Mouse (Mus musculus): ENCODE results near the gene Olfr692. TPM values are rescaled to one million over a fixed set of nuclear protein-coding genes. Genes with fewer than 3 reads are reported as not detected.
"Not testable (repeated sequence)": the region's sequence is repeated elsewhere in the genome, so short reads cannot be mapped to it uniquely, and the experiment has no call there.

Gene Olfr692
- polyA plus RNA-seq, 1 experiment from 2014 or later = not detected

DNA sequence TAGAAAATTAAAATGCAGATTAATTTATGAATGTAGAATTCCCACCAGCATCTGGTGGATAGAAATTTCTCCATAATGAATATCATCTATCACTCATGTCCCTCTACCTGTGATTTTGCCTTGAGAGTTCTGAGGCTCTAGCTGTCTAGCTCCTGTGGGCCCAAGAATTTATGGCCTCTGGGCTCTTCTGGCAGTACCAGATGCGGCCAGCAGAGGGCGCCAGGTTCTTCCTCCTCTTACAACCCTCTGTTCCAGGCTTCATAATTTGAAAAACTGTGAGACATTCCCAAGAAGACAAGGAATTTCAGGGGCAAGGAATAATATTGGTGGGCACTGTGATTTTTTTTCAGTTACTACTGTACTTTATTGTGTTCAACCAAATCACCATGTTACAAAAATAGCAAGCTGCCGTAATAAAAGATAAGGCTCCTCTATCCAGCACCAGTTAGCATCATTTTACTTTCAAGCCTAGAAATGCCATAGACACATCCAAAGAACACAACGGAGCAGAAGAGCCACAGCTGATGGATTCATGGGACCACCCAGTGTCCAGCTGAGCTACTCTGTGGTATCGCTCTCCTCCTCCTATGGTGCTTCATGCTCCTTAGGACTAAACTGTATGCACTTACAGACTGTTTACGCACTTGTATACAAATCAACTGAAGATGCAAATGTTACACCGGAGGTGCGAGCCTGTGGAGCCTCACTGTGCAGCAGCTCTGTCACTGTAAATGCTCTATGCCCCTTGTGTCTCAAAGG lies 44.0 kb downstream of the Olfr692 start:
- H3K9me3 ChIP-seq; H3K27me3 ChIP-seq; H3K36me3 ChIP-seq; H3K27ac ChIP-seq; H3K9ac ChIP-seq (replicated peaks); H3K4me2 ChIP-seq (replicated peaks); H3K4me3 ChIP-seq (replicated peaks); H3K4me1 ChIP-seq (replicated peaks): not testable (repeated sequence)
- 57% methylated on average over 8 of the region's 8 CpGs for WGBS
- ATAC-seq = peak; percentile 51; the same call in 1 of the 2 replicates

DNA sequence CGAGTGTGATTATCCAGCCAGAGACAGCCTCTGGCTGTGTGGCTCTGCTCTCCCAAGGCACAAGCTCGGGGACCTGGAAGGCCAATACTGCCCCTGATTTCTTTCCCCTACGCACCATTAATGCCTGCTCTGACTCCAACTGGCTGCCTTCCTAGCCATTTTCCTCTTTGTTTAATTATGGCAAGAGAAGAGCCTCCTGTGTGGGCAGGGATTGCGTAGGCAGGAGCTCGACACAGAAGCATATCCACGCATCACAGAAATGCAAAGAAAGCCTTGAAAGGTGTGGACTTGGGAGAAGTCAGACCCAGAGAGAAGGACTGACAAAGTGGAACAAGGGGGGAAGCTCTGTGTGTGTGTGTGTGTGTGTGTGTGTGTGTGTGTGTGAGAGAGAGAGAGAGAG lies 46.4 kb downstream of the Olfr692 start:
- 70% methylated on average over 6 of the region's 6 CpGs for WGBS
- no peak for ATAC-seq
- no peaks in the 10 kb centered on the region for H3K4me1 ChIP-seq (replicated peaks)
- H3K4me2 ChIP-seq (replicated peaks) = no peak overlapping the region
- H3K4me3 ChIP-seq (replicated peaks) = no peak overlapping the region
- no peaks in the 10 kb centered on the region for H3K36me3 ChIP-seq
- peaks cover 4% of the 10 kb centered on the region; the same call in 1 of the 2 replicates for H3K27me3 ChIP-seq
- H3K9me3 ChIP-seq = no peaks in the 10 kb centered on the region
- no peak overlapping the region for H3K9ac ChIP-seq (replicated peaks)
- H3K27ac ChIP-seq = no peak overlapping the region

DNA sequence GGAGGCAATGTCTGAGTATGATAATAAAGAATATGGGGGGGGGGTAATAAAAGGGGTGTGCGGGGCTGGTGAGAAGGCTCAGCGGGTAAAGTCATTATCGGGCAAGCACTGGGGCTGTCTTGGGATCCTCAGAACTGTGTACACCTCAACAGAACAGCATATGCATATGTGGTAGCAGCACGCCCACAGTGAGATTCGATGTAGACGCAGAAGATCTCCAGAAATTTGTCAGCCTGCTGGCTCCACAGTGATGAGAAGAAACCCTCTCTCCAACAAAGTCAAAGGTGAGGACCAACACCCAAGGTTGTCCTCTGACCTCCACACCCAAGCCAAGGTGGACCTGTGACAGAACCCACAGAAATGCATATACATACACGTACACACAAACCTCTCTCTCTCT lies 48.5 kb downstream of the Olfr692 start:
- H3K4me3 ChIP-seq (replicated peaks) = no peak overlapping the region
- H3K4me2 ChIP-seq (replicated peaks) = no peak overlapping the region
- H3K9me3 ChIP-seq = no peaks in the 10 kb centered on the region
- no peak overlapping the region for H3K27ac ChIP-seq
- no peaks in the 10 kb centered on the region for H3K4me1 ChIP-seq (replicated peaks)
- no peak overlapping the region for H3K9ac ChIP-seq (replicated peaks)
- H3K36me3 ChIP-seq = no peaks in the 10 kb centered on the region
- ATAC-seq = no peak
- 93% methylated on average over 7 of the region's 7 CpGs for WGBS
- H3K27me3 ChIP-seq = no peaks in the 10 kb centered on the region

DNA sequence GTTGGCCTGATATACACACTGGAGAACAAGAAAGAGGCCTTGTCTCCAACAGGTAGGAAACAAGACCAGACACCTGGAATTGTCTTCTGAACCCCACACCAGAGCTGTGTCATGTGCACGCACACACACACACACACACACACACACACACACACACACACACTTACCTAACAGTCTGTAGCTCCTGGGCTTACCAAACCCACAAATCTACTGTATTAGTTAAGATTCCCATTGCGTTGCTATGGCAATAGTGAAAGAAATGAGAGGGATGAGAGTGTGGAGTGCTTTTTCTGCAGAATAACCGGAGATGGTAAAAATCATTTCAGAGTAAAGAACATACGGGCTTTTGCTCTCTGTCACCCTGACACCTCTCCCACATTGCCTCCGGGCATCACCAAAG lies 50.1 kb downstream of the Olfr692 start:
- ATAC-seq = no peak
- no peaks in the 10 kb centered on the region for H3K36me3 ChIP-seq
- H3K4me1 ChIP-seq (replicated peaks) = no peaks in the 10 kb centered on the region
- no peak overlapping the region for H3K4me2 ChIP-seq (replicated peaks)
- H3K9me3 ChIP-seq = no peaks in the 10 kb centered on the region
- no peak overlapping the region for H3K9ac ChIP-seq (replicated peaks)
- 0 out of 2 replicates have a peak, but pooled peaks cover 4% of the 10 kb centered on the region for H3K27me3 ChIP-seq
- 81% methylated on average over 5 of the region's 5 CpGs for WGBS
- H3K4me3 ChIP-seq (replicated peaks) = no peak overlapping the region
- H3K27ac ChIP-seq = no peak overlapping the region

Other genes starting within 250 kb of the Olfr692 start
- gene Olfr683, start 221.2 kb upstream of the Olfr692 start, polyA plus RNA-seq (2015; fragmentation: Nextera tagmentation; extraction: Ambion mirVana) = not detected in 2 replicates
- not detected in 2 replicates for gene Olfr684, start 204.6 kb upstream of the Olfr692 start, polyA plus RNA-seq (2015; fragmentation: Nextera tagmentation; extraction: Ambion mirVana)
- gene Olfr685, start 182.2 kb upstream of the Olfr692 start, polyA plus RNA-seq (2015; fragmentation: Nextera tagmentation; extraction: Ambion mirVana) = not detected in 2 replicates
- not detected in 2 replicates for gene Olfr686, start 160.7 kb upstream of the Olfr692 start, polyA plus RNA-seq (2015; fragmentation: Nextera tagmentation; extraction: Ambion mirVana)
- gene Olfr688, start 80.1 kb upstream of the Olfr692 start, polyA plus RNA-seq (2015; fragmentation: Nextera tagmentation; extraction: Ambion mirVana) = not detected in 2 replicates
- not detected in 2 replicates for gene Olfr689, start 57.1 kb upstream of the Olfr692 start, polyA plus RNA-seq (2015; fragmentation: Nextera tagmentation; extraction: Ambion mirVana)
- not detected in 2 replicates for gene Olfr690, start 34.1 kb upstream of the Olfr692 start, polyA plus RNA-seq (2015; fragmentation: Nextera tagmentation; extraction: Ambion mirVana)
- gene Olfr691, start 26.0 kb upstream of the Olfr692 start, polyA plus RNA-seq (2015; fragmentation: Nextera tagmentation; extraction: Ambion mirVana) = 0.13 and 0.21 TPM in 2 replicates
- gene Gm5901, start 6.8 kb downstream of the Olfr692 start, polyA plus RNA-seq (2015; fragmentation: Nextera tagmentation; extraction: Ambion mirVana) = not detected in 2 replicates
- gene Fam160a2, start 31.8 kb downstream of the Olfr692 start, polyA plus RNA-seq (2015; fragmentation: Nextera tagmentation; extraction: Ambion mirVana) = 46.3 and 47.8 TPM in 2 replicates
- not detected in 2 replicates for gene Cnga4, start 36.3 kb downstream of the Olfr692 start, polyA plus RNA-seq (2015; fragmentation: Nextera tagmentation; extraction: Ambion mirVana)
- 0.62 and 0.87 TPM in 2 replicates for gene Cckbr, start 57.5 kb downstream of the Olfr692 start, polyA plus RNA-seq (2015; fragmentation: Nextera tagmentation; extraction: Ambion mirVana)
- gene Cavin3, start 114.1 kb downstream of the Olfr692 start, polyA plus RNA-seq (2015; fragmentation: Nextera tagmentation; extraction: Ambion mirVana) = 18.3 and 22.1 TPM in 2 replicates
- 66.3 and 68.9 TPM in 2 replicates for gene Smpd1, start 186.1 kb downstream of the Olfr692 start, polyA plus RNA-seq (2015; fragmentation: Nextera tagmentation; extraction: Ambion mirVana)
- gene Apbb1, start 213.4 kb downstream of the Olfr692 start, polyA plus RNA-seq (2015; fragmentation: Nextera tagmentation; extraction: Ambion mirVana) = 234 and 240 TPM in 2 replicates
- 0.44 TPM in 1 of 2 replicates, not detected in the other for gene Hpx, start 231.9 kb downstream of the Olfr692 start, polyA plus RNA-seq (2015; fragmentation: Nextera tagmentation; extraction: Ambion mirVana)